Mouse (Mus musculus) testis, adult 2 months (tissue): ENCODE results near the gene Nrxn1. TPM values are rescaled to one million over a fixed set of nuclear protein-coding genes. Genes with fewer than 3 reads are reported as not detected.

Experiments used
- H3K27ac ChIP-seq: fragments of 200-500 bp; 2 replicates; pipeline ENCODE4 v1.5.1; 2012; ENCODE audit warnings: low read depth, low read length; ENCODE audit not compliant: control insufficient read depth, insufficient read depth
- H3K27me3 ChIP-seq: fragments of 200-500 bp; 2 replicates; pipeline ENCODE4 v1.6.1; 2012; ENCODE audit warnings: mild to moderate bottlenecking, low read length, moderate library complexity; ENCODE audit not compliant: control insufficient read depth, insufficient read depth
- H3K36me3 ChIP-seq: fragments of 200-500 bp; 2 replicates; pipeline ENCODE4 v1.6.1; 2012; ENCODE audit warnings: mild to moderate bottlenecking, low read length; ENCODE audit not compliant: control insufficient read depth, insufficient read depth
- H3K4me1 ChIP-seq: fragments of 200-500 bp; 2 replicates; pipeline ENCODE4 v1.6.1; 2012; ENCODE audit warnings: low read length; ENCODE audit not compliant: control insufficient read depth, insufficient read depth
- H3K4me3 ChIP-seq: fragments of 200-500 bp; 2 replicates; pipeline ENCODE4 v1.5.1; 2012; ENCODE audit warnings: low read depth, mild to moderate bottlenecking, low read length, moderate library complexity, mixed read lengths; ENCODE audit not compliant: control insufficient read depth
- CTCF ChIP-seq: fragments of 200-500 bp; IDR thresholded peaks from 2 replicates; pipeline ENCODE4 v1.5.1; 2012; ENCODE audit warnings: low read depth, mild to moderate bottlenecking, inconsistent platforms, low read length, moderate library complexity; ENCODE audit not compliant: control insufficient read depth, insufficient read depth, insufficient replicate concordance
- POLR2A ChIP-seq: fragments of 200-500 bp; IDR thresholded peaks from 2 replicates; pipeline ENCODE4 v1.6.1; 2012; ENCODE audit warnings: low read depth, mild to moderate bottlenecking, inconsistent platforms, low read length, moderate library complexity; ENCODE audit not compliant: control insufficient read depth
- polyA plus RNA-seq: library from polyadenylated mRNA; depleted of rRNA; stranded (reverse); fragments of >200 nt; gene quantifications from 2 replicates; pipeline ENCODE4 v1.2.3, GENCODE M21; 2012

The Nrxn1 gene
- polyA plus RNA-seq, 1 experiment: 3.1 TPM

DNA sequence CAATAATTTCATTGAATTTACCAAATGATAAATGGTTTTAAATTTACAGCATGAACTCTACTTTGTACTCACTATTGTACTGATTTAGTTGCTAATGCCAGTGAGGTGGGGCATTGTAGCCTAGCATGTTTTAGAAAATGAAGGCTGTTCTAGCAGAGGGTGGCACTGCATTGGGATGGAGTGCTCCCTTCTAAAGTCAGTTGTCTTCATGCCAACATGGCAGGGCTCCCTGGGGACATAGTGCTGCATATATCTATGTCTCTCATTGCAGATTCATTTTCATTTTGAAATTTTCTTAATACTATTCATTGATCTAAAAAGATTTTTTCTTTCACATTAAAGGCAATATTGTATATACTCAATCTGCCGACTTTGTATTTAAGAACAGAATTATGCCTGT, 700.1 kb downstream of the Nrxn1 start:
- Histone ChIP-seq H3K27ac (no peak overlapping the region), H3K4me3 (no peak overlapping the region), H3K36me3 (no peaks in the 10 kb centered on the region), H3K4me1 (no peaks in the 10 kb centered on the region), H3K27me3 (no peaks in the 10 kb centered on the region)
- no peak for TF ChIP-seq POLR2A
- no peak for TF ChIP-seq CTCF

DNA sequence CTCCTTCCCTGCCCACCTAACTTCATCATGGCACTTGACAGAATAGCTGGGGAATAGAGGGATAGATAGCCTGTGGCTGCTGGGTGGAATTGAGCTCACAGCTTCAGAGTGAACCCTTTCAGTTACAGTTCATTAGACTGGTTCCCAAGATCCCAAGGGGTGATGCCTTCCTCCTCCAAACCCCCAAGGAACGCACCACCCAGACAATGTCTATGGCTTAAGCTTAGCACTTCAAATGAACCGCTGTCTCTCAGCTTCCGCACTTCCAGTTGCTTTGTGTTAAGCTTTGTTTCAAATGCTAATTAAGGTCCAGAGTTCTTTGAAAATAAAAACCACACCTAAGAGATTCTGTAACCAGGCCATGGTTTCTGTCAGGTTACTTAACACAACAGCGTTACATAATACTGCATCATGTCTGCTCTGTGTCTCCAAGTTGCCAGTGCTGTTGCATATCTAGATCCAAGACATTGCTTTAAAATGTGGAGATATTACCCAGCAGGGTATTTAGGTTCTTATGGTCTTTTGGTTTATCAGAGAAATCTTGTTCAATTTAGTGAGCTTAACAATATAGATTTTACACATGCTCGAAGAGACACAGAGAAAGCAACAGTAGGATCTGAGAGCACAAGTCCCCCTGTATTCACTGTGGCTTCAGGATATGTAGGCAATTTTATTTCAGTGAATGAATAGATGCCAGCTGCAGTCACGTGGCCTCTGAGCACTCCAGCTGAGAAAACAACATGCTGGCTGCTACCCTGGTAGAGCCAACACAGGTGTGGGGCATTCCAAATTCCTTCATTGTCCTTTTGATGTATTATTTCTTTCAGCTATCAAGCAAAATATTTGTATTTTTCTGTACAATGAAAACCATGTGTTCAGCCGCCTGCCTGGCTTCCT, 702.3 kb downstream of the Nrxn1 start:
- Histone ChIP-seq H3K27ac (no peak overlapping the region), H3K27me3 (no peaks in the 10 kb centered on the region), H3K4me3 (no peak overlapping the region), H3K36me3 (no peaks in the 10 kb centered on the region), H3K4me1 (no peaks in the 10 kb centered on the region)
- TF ChIP-seq POLR2A (no peak), CTCF (no peak)

DNA sequence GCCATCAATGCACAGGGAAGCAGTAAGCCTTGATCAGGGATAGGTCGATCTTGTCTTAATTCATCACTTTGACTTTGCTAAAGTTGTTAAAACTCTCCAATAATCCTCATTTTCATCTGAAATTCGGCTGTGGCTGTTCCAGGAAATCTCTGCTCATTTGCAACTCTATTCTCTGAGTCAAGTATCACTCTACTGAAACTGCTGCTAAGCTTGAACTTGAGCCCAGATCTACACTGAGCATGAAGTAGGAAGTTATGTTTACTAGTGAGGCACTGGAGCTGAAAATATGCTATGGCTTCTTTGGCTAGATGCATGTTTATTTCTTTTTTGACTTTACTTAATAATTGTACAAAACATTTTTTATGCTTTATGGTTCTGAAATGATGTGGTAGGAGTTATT, 708.0 kb downstream of the Nrxn1 start:
- no peak overlapping the region for H3K27ac ChIP-seq
- no peaks in the 10 kb centered on the region for H3K36me3 ChIP-seq
- no peaks in the 10 kb centered on the region for H3K27me3 ChIP-seq
- TF ChIP-seq POLR2A (no peak), CTCF (no peak)
- no peak overlapping the region for H3K4me3 ChIP-seq
- H3K4me1 ChIP-seq: no peaks in the 10 kb centered on the region

DNA sequence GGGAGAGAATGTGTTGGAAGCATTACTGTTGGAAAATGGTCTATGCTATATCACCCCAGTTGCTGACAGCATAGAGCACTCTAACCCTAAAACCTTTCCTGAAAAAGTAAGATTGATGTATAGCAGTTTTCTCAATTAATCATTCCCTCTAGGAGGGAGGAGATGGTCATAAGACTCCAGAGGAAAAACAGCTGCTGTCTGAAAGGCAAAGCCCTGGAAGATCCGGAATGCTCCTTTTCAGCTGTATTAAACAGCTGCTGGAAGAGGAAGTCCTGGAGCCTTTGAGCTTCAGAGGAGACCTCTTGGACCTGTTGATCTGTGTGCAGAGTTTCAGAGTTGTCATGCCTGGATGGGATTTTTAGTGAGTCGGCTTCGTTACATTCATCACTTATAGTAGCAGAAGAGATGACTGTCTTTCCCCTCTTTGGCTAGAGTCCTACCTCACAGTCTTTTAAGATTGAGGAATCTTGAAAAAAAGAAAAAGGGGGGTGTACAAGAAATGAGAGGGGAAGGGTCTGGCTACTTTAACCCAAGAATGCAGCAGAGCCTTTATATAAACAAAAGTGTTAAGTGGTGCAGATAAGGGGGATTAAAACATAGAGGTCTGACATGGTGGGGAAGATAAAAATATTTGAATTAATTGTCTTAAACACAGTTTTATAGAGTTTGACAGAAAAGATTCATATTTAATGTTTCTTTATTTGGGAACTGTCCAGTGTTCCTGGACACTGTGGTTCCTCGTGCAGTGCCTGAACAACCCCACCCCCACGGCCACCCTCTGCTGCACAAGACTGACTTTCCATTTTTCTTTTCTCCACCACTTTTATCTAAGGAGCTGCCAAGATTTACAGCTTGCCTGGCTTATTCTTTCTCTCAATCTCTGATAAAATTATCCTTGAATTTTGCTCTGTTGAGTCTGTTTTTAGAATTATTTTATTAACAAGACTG, 710.1 kb downstream of the Nrxn1 start:
- no peaks in the 10 kb centered on the region for H3K36me3 ChIP-seq
- H3K27ac ChIP-seq: no peak overlapping the region
- no peaks in the 10 kb centered on the region for H3K4me1 ChIP-seq
- no peak overlapping the region for H3K4me3 ChIP-seq
- TF ChIP-seq POLR2A: no peak
- no peak for TF ChIP-seq CTCF
- H3K27me3 ChIP-seq: no peaks in the 10 kb centered on the region

DNA sequence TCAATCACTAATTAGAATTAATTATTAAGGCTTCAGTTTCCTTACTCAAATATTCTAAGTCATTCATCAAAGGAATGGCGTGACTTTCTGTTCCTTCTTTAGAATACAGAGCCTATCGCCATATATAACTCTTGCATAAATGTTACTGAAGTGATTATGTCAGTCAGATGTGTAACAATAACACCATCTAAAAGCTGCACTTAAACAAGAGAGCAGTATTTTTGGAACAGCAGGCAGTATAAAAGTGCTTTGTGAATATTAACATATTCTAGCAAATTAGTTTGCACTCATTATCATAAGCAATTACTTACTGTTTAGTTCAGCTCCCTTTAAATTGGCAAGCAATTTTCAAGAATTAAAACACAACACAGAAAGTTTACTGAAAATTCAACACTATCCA, 716.3 kb downstream of the Nrxn1 start:
- Histone ChIP-seq H3K4me1 (no peaks in the 10 kb centered on the region), H3K27me3 (no peaks in the 10 kb centered on the region), H3K4me3 (no peak overlapping the region), H3K36me3 (no peaks in the 10 kb centered on the region), H3K27ac (no peak overlapping the region)
- TF ChIP-seq CTCF: no peak
- no peak for TF ChIP-seq POLR2A

DNA sequence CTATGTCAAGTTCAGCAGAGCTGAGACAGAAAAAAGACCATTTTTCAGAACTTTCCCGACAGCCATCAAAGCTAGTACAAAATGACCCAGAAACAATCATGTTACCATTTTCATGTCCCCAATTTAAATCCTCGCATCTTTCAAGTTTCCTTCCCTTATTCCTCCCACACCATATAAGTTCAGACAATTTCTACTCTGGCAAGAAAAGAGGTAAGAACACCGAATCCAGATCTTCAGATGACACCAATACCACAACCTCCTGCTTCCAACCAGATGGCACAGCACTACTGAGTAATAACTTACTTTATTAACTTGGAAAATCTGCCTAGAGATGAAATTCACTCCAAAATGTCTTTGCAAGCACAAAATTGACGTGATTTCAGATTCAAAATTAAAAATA, 730.7 kb downstream of the Nrxn1 start:
- no peak overlapping the region for H3K27ac ChIP-seq
- H3K36me3 ChIP-seq: no peaks in the 10 kb centered on the region
- no peak overlapping the region for H3K4me3 ChIP-seq
- no peaks in the 10 kb centered on the region for H3K4me1 ChIP-seq
- no peaks in the 10 kb centered on the region for H3K27me3 ChIP-seq
- no peak for TF ChIP-seq CTCF
